Mouse (Mus musculus): ENCODE measurements at regions not wholly inside any gene's neighbourhood (a gene's known extent, or its start where the extent isn't known, plus 50 kb on each side); places are given as distances from the start of the nearest gene placed in this dataset.

DNA sequence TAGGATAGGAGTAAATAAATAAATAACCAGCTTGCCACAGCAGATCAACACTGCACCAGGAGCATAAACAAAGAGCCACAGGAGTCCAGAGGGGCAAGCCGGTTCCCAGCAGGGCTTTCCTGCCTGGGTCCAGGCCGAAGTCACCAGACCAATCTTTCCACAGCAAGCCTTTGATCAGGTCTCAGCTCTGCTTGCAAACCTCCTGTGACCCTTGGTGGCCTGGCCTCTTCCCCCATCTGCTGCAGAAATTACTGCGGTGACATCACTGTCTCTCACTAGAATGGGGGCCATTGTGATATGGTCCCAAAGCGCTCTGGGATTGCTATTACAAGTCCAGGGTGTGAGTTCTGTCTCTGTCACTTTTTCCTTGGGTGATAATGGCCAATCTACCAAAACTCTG, 99.9 kb upstream of the Hmga2 start:
- TF ChIP-seq MXI1 (IDR thresholded peaks at IDR 0.05; ENCODE audit: low read depth, low read length) (no peak), EP300 (IDR thresholded peaks at IDR 0.05; ENCODE audit: low read length) (no peak)
- Histone ChIP-seq H3K27me3 (replicated peaks) (no peaks in the 10 kb centered on the region), H3K9ac (ENCODE audit: insufficient read depth, low read depth) (no peak overlapping the region), H3K4me2 (ENCODE audit: insufficient read depth, low read depth, poor library complexity, severe bottlenecking) (no peak overlapping the region), H3K36me3 (replicated peaks in 1 of 2; ENCODE audit: control insufficient read depth in 1 of 2, insufficient read depth in 1 of 2, low read length in 1 of 2) (no peaks in the 10 kb centered on the region), H3K79me2 (replicated peaks; ENCODE audit: control insufficient read depth, extremely low read depth, insufficient read depth, poor library complexity, severe bottlenecking) (no peaks in the 10 kb centered on the region), H3K27ac (ENCODE audit: insufficient read depth, low read depth) (no peak overlapping the region), H3K4me3 (replicated peaks in 1 of 3; ENCODE audit: low read depth in 2 of 3, low read length in 2 of 3, poor library complexity in 1 of 3) (no peak overlapping the region), H3K4me1 (ENCODE audit: control insufficient read depth in 1 of 2, insufficient read depth in 2 of 2) (no peaks in the 10 kb centered on the region), H3K9me3 (replicated peaks; ENCODE audit: low read length) (peaks cover 71% of the 10 kb centered on the region)
- in situ Hi-C loops (cut with MboI; ENCODE audit: low pct_ligation_motif_present, low pct_unique_long_range_greater_than_20kb, low sequenced_read_pairs) (no loop called here), dilution Hi-C loops (cut with MboI; ENCODE audit: extremely low pct_ligation_motif_present, extremely low pct_unique_long_range_greater_than_20kb, low sequenced_read_pairs) (no loop called here)
- no peak for DNase-seq (ENCODE audit: extremely low read depth)

DNA sequence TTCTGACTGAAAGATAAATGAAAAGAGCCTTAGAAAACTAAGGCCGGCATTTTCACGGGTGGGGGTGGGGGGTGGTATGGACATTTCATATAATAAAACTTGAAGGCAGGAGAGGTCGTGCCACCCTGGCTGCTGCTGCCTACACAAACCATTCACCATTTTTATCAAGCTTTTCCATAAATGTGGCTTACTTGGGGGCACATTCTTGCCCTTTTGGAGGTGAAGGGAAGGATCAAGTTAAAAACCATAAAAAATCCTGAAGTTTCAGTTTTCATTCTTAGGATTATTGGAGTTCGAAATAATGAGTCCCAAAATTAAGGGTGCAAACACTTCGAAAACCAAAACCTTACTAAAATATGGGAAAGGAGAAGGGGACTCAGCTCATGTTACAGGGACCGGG, 95.1 kb upstream of the Hmga2 start:
- Histone ChIP-seq H3K79me2 (replicated peaks; ENCODE audit: control insufficient read depth, extremely low read depth, insufficient read depth, poor library complexity, severe bottlenecking) (no peaks in the 10 kb centered on the region), H3K4me3 (replicated peaks in 1 of 3; ENCODE audit: low read depth in 2 of 3, low read length in 2 of 3, poor library complexity in 1 of 3) (no peak overlapping the region), H3K36me3 (replicated peaks in 1 of 2; ENCODE audit: control insufficient read depth in 1 of 2, insufficient read depth in 1 of 2, low read length in 1 of 2) (no peaks in the 10 kb centered on the region), H3K4me1 (ENCODE audit: control insufficient read depth in 1 of 2, insufficient read depth in 2 of 2) (no peaks in the 10 kb centered on the region), H3K27ac (ENCODE audit: insufficient read depth, low read depth) (no peak overlapping the region), H3K9me3 (replicated peaks; ENCODE audit: low read length) (peaks cover 61% of the 10 kb centered on the region), H3K9ac (ENCODE audit: insufficient read depth, low read depth) (no peak overlapping the region), H3K4me2 (ENCODE audit: insufficient read depth, low read depth, poor library complexity, severe bottlenecking) (no peak overlapping the region), H3K27me3 (replicated peaks) (no peaks in the 10 kb centered on the region)
- in situ Hi-C loops (cut with MboI; ENCODE audit: low pct_ligation_motif_present, low pct_unique_long_range_greater_than_20kb, low sequenced_read_pairs), result no loop called here
- TF ChIP-seq TCF12 (IDR thresholded peaks at IDR 0.05; ENCODE audit: low read depth, low read length), result no peak
- no peak for TF ChIP-seq MAZ (IDR thresholded peaks at IDR 0.05; ENCODE audit: low read depth, low read length)
- no peak for TF ChIP-seq MAFK (IDR thresholded peaks at IDR 0.05; ENCODE audit: insufficient replicate concordance, low read length)
- TF ChIP-seq EP300 (IDR thresholded peaks at IDR 0.05; ENCODE audit: low read length), result no peak
- DNase-seq (ENCODE audit: extremely low read depth), result no peak
- dilution Hi-C loops (cut with MboI; ENCODE audit: extremely low pct_ligation_motif_present, extremely low pct_unique_long_range_greater_than_20kb, low sequenced_read_pairs), result no loop called here

GRCm38 (mm10) chr10:120565992-120566391, 89.7 kb upstream of the Hmga2 start:
- TF ChIP-seq TCF12 (IDR thresholded peaks at IDR 0.05; ENCODE audit: low read depth, low read length), result no peak
- TF ChIP-seq MYC (IDR thresholded peaks at IDR 0.05; ENCODE audit: low read depth, low read length), result no peak
- no peak for TF ChIP-seq USF2 (conservative IDR thresholded peaks at IDR 0.05; ENCODE audit: low read depth, low read length)
- no peak for TF ChIP-seq BHLHE40 (IDR thresholded peaks at IDR 0.05; ENCODE audit: low read depth, low read length)
- no peak for TF ChIP-seq JUN (IDR thresholded peaks at IDR 0.05; ENCODE audit: insufficient read depth, low read depth, low read length)
- TF ChIP-seq NELFE (IDR thresholded peaks at IDR 0.05; ENCODE audit: low read depth, low read length), result no peak
- TF ChIP-seq JUND (conservative IDR thresholded peaks at IDR 0.05; ENCODE audit: low read depth, low read length), result no peak
- no peak for TF ChIP-seq CHD1 (IDR thresholded peaks at IDR 0.05; ENCODE audit: low read depth, low read length)
- TF ChIP-seq NRF1 (IDR thresholded peaks at IDR 0.05; ENCODE audit: low read depth, low read length), result no peak
- TF ChIP-seq MEF2A (IDR thresholded peaks at IDR 0.05; ENCODE audit: borderline replicate concordance, low read depth, low read length), result no peak
- no peak for TF ChIP-seq RCOR1 (conservative IDR thresholded peaks at IDR 0.05; ENCODE audit: low read depth, low read length)
- TF ChIP-seq SMC3 (IDR thresholded peaks at IDR 0.05; ENCODE audit: low read depth, low read length), result no peak
- no peak for TF ChIP-seq CTCF (conservative IDR thresholded peaks at IDR 0.05 in 1 of 2, IDR thresholded peaks at IDR 0.05 in 1 of 2; ENCODE audit: low read depth in 2 of 2, low read length in 2 of 2)
- no peak for TF ChIP-seq POLR2A (IDR thresholded peaks at IDR 0.05; ENCODE audit: low read depth, low read length)
- no peak for TF ChIP-seq SIN3A (IDR thresholded peaks at IDR 0.05; ENCODE audit: low read length)

More at GRCm38 (mm10) chr10:120565992-120566391, 89.7 kb upstream of the Hmga2 start:
- Histone ChIP-seq H3K4me2 (ENCODE audit: insufficient read depth, low read depth, poor library complexity, severe bottlenecking) (no peak overlapping the region), H3K9me3 (replicated peaks; ENCODE audit: low read length) (peaks cover 49% of the 10 kb centered on the region), H3K79me2 (replicated peaks; ENCODE audit: control insufficient read depth, extremely low read depth, insufficient read depth, poor library complexity, severe bottlenecking) (no peaks in the 10 kb centered on the region), H3K9ac (ENCODE audit: insufficient read depth, low read depth) (no peak overlapping the region), H3K27me3 (replicated peaks) (no peaks in the 10 kb centered on the region), H3K4me1 (ENCODE audit: control insufficient read depth in 1 of 2, insufficient read depth in 2 of 2) (no peaks in the 10 kb centered on the region), H3K36me3 (replicated peaks in 1 of 2; ENCODE audit: control insufficient read depth in 1 of 2, insufficient read depth in 1 of 2, low read length in 1 of 2) (no peaks in the 10 kb centered on the region), H3K4me3 (replicated peaks in 1 of 3; ENCODE audit: low read depth in 2 of 3, low read length in 2 of 3, poor library complexity in 1 of 3) (no peak overlapping the region), H3K27ac (ENCODE audit: insufficient read depth, low read depth) (no peak overlapping the region)
- no peak for DNase-seq (ENCODE audit: extremely low read depth)
- dilution Hi-C loops (cut with MboI; ENCODE audit: extremely low pct_ligation_motif_present, extremely low pct_unique_long_range_greater_than_20kb, low sequenced_read_pairs), result no loop called here
- in situ Hi-C loops (cut with MboI; ENCODE audit: low pct_ligation_motif_present, low pct_unique_long_range_greater_than_20kb, low sequenced_read_pairs), result no loop called here

All from CH12.LX (cell line).